Mouse (Mus musculus) heart, embryonic 11.5 days (tissue): ENCODE data around the gene Wnt6. TPM values are rescaled to one million over a fixed set of nuclear protein-coding genes. Genes with fewer than 3 reads are reported as not detected.

Source experiments
- ATAC-seq: fragments of 200-750 bp; cut with Nextera tagmentation; replicated peaks from 2 replicates; pipeline ENCODE4 v1.8.0; 2017; ENCODE audit warnings: moderate library complexity; ENCODE audit not compliant: insufficient number of reproducible peaks, low FRiP score, low TSS enrichment
- H3K27ac ChIP-seq: fragments of 300-500 bp; sonication (generic); 2 replicates; pipeline ENCODE4 v1.5.1; 2014; ENCODE audit warnings: mild to moderate bottlenecking, low read depth, low read length
- H3K27me3 ChIP-seq: fragments of 300-500 bp; sonication (generic); 2 replicates; pipeline ENCODE4 v1.6.1; 2014; ENCODE audit warnings: mild to moderate bottlenecking, low read length, mixed read lengths; ENCODE audit not compliant: control insufficient read depth, insufficient read depth
- H3K36me3 ChIP-seq: fragments of 300-500 bp; sonication (generic); 2 replicates; pipeline ENCODE4 v1.6.1; 2014; ENCODE audit warnings: mild to moderate bottlenecking, low read length, moderate library complexity, mixed read lengths; ENCODE audit not compliant: control insufficient read depth, insufficient read depth
- H3K4me1 ChIP-seq: fragments of 300-500 bp; sonication (generic); 2 replicates; pipeline ENCODE4 v1.6.1; 2014; ENCODE audit warnings: low read length; ENCODE audit not compliant: control insufficient read depth, insufficient read depth
- H3K4me2 ChIP-seq: fragments of 300-500 bp; sonication (generic); 2 replicates; pipeline ENCODE4 v1.6.1; 2014; ENCODE audit warnings: mild to moderate bottlenecking, moderate library complexity
- H3K4me3 ChIP-seq: fragments of 300-500 bp; sonication (generic); 2 replicates; pipeline ENCODE4 v1.5.1; 2014; ENCODE audit warnings: low read depth, low read length
- H3K9ac ChIP-seq: fragments of 300-500 bp; sonication (generic); 2 replicates; pipeline ENCODE4 v1.6.1; 2014; ENCODE audit warnings: mild to moderate bottlenecking, low read depth, low read length, moderate library complexity
- H3K9me3 ChIP-seq: fragments of 300-500 bp; sonication (generic); replicated peaks from 2 replicates; pipeline ENCODE4 v1.6.1; 2016; ENCODE audit warnings: low read length; ENCODE audit not compliant: control insufficient read depth
- WGBS: fragments of 180-500 bp; shearing (Covaris S2); extraction: QIAGEN DNeasy Blood & Tissue Kit; methylation state at CpG from one replicate; pipeline ENCODE4 v1.1.7; 2014; ENCODE audit not compliant: insufficient replicate concordance; 5-methylcytosine and 5-hydroxymethylcytosine counted together
- polyA plus RNA-seq: library from polyadenylated mRNA; unstranded; fragments of >200 nt; fragmentation: Nextera tagmentation; extraction: Ambion mirVana; gene quantifications from 2 replicates; pipeline ENCODE4 v1.2.1, GENCODE M21; 2014

Wnt6 gene
- polyA plus RNA-seq, result 0.46 and 0.68 TPM in 2 replicates

DNA sequence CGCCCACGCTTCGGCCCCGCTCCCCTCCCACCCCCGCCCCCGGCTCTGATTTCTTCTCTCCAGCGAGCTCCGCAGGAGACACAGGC lies at the start of gene Wnt6:
TSS of gene Wnt6 (plus strand) at position 48 of the 86 bp plus-strand sequence.
- H3K27ac ChIP-seq, result no peak within 1 kb of the TSS

DNA sequence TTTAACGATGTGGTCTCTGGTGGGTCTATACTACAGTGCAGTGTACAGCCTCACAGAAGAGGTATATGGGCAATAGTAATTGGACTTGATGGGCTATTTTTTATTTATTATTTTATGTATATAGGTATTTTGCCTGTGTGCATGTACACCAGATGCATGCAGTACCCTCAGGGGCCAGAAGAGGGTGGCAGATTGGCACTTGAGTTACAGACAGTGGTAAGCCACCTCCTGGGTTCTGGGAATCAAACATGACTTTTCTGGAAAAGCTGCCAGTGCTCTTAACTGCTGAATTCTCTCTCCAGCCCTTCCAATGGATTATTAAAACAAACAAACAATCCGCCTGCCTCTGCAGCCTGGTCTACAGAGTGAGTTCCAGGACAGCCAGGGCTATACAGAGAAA lies 47.9 kb upstream of the Wnt6 start:
- H3K9ac ChIP-seq, result no peak overlapping the region
- ATAC-seq, result no peak
- no peaks in the 10 kb centered on the region for H3K36me3 ChIP-seq
- H3K4me2 ChIP-seq, result no peak overlapping the region
- H3K27me3 ChIP-seq, result no peaks in the 10 kb centered on the region
- 70% methylated on average over 2 of the region's 2 CpGs for WGBS
- no peaks in the 10 kb centered on the region for H3K4me1 ChIP-seq
- 0 out of 2 replicates have a peak, but pooled peaks cover 3% of the 10 kb centered on the region for H3K9me3 ChIP-seq
- H3K27ac ChIP-seq, result no peak overlapping the region
- no peak overlapping the region for H3K4me3 ChIP-seq

More for the DNA sequence above, at the start of gene Wnt6:
- Histone ChIP-seq H3K9me3 (no peaks in the 10 kb centered on the region), H3K36me3 (no peaks in the 10 kb centered on the region), H3K4me2 (peak within 1 kb of the TSS; percentile 89), H3K4me3 (peak within 1 kb of the TSS; percentile 55), H3K9ac (peak within 1 kb of the TSS; percentile 39; the same call in 1 of the 2 replicates), H3K4me1 (peaks cover 20% of the 10 kb centered on the region), H3K27me3 (peaks cover 90% of the 10 kb centered on the region)
- no CpG with 5 or more reads among the region's 8 CpGs for WGBS
- ATAC-seq, result no peak

DNA sequence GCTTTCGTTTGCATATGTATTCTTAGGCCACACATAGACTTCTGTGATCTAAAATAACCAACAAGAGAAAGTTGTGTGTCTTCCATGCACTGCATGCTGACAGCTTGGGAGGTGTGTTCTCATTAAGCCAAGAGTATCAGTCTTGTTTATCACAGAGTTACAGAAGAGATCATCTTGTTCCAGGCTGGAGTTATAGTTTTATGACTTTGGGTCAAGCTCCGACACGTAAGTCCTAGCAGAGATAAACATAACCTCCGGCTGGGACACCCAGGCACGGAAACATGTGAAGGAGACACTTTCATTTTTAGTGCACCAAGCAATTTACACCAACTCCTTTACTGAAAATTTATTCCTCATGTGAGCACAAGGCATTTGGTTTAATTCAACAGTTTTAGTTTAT lies 45.6 kb upstream of the Wnt6 start:
- no peaks in the 10 kb centered on the region for H3K36me3 ChIP-seq
- 68% methylated on average over 5 of the region's 5 CpGs for WGBS
- ATAC-seq, result no peak

DNA sequence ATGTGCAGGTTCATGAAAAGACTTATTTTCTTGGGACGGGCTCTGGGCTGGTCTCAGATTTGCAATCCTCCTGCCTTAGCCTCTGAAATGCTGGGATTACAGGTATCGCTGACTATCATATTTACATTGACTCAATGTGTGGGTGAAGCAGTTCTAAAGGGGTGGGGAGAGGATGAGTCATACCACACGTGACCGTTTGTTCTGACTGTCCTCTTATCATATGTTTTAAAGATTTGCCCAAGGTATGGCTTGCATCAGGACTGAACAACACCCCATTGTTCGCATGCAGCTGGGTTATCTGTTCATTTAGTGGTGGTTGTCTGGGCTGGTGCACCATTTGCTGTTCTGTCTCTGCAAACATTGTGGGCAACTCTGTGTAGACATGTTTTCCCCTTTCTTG lies 45.0 kb upstream of the Wnt6 start:
- H3K27me3 ChIP-seq, result no peaks in the 10 kb centered on the region
- no peak overlapping the region for H3K4me2 ChIP-seq
- H3K4me1 ChIP-seq, result no peaks in the 10 kb centered on the region
- no peak overlapping the region for H3K4me3 ChIP-seq
- H3K9me3 ChIP-seq, result 0 out of 2 replicates have a peak, but pooled peaks cover 3% of the 10 kb centered on the region
- no peak overlapping the region for H3K9ac ChIP-seq
- no peaks in the 10 kb centered on the region for H3K36me3 ChIP-seq
- 60% methylated on average over 5 of the region's 5 CpGs for WGBS
- no peak for ATAC-seq
- H3K27ac ChIP-seq, result no peak overlapping the region

More for the DNA sequence above, 45.6 kb upstream of the Wnt6 start:
- no peak overlapping the region for H3K4me3 ChIP-seq
- H3K9ac ChIP-seq, result no peak overlapping the region
- no peaks in the 10 kb centered on the region for H3K4me1 ChIP-seq
- no peak overlapping the region for H3K27ac ChIP-seq
- 0 out of 2 replicates have a peak, but pooled peaks cover 3% of the 10 kb centered on the region for H3K9me3 ChIP-seq
- no peaks in the 10 kb centered on the region for H3K27me3 ChIP-seq
- no peak overlapping the region for H3K4me2 ChIP-seq

DNA sequence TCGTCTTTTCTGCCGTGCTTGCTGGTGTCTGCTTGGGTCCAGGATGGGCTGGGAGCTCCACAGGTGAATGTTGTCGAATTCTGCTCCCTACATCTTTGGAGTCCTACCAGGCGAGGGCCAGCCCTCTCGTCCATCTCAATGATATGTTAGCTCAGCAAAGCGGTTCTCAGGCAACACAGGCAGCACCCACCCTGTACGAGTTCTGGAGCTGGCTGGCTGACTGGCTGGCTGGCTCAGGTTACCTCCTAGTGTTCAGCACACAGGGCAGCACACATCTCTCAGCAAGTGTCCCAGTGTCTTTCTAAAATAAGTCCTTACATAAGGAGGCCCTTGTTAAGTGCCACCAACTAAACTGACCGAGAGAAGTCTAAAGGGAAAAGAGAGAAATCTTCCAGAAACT lies 43.2 kb upstream of the Wnt6 start:
- Histone ChIP-seq H3K4me2 (no peak overlapping the region), H3K27me3 (no peaks in the 10 kb centered on the region), H3K9ac (no peak overlapping the region), H3K4me3 (no peak overlapping the region), H3K36me3 (no peaks in the 10 kb centered on the region), H3K9me3 (0 out of 2 replicates have a peak, but pooled peaks cover 3% of the 10 kb centered on the region), H3K27ac (no peak overlapping the region), H3K4me1 (no peaks in the 10 kb centered on the region)
- WGBS, result 66% methylated on average over 8 of the region's 8 CpGs
- ATAC-seq, result no peak

DNA sequence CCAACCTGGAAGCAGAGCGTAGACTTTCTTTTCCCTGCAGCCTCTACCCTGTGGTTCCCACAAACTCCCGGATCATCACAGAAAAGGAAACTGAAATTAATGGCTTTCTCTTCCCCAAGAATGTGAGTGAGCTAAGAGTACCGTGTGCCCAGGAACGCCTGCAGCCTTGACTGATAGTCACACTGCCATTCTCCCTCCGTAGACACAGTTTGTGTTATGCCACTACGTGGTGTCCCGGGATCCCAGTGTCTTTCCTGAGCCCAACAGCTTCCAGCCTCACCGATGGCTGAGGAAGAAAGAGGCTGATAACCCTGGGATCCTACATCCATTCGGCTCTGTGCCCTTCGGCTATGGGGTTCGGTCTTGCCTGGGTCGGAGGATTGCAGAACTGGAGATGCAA lies 34.7 kb upstream of the Wnt6 start:
- WGBS, result 84% methylated on average over 12 of the region's 12 CpGs

DNA sequence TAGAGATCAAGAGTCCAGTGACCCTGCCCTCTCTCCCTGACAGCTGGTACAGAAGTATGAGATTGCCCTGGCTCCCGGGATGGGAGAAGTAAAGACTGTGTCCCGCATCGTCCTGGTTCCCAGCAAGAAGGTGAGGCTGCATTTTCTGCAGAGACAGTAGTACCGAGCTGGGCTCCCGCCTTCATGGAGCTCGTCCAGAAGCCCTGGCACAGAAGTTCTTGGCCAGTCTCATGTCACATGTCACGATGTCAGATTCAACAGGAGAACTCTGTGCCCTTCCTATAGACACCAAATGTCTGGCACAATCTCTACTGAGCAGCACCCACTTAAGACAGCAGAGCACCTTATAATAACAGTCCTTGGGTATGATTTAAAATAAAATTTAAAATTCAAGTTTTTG lies 34.2 kb upstream of the Wnt6 start:
- Histone ChIP-seq H3K4me1 (no peaks in the 10 kb centered on the region), H3K9ac (no peak overlapping the region), H3K9me3 (no peaks in the 10 kb centered on the region), H3K27ac (no peak overlapping the region), H3K4me2 (no peak overlapping the region), H3K4me3 (no peak overlapping the region), H3K27me3 (no peaks in the 10 kb centered on the region), H3K36me3 (no peaks in the 10 kb centered on the region)
- no peak for ATAC-seq
- 78% methylated on average over 7 of the region's 7 CpGs for WGBS

More for the DNA sequence above, 34.7 kb upstream of the Wnt6 start:
- H3K4me2 ChIP-seq, result no peak overlapping the region
- no peak overlapping the region for H3K4me3 ChIP-seq
- no peaks in the 10 kb centered on the region for H3K4me1 ChIP-seq
- no peaks in the 10 kb centered on the region for H3K36me3 ChIP-seq
- no peak overlapping the region for H3K9ac ChIP-seq
- ATAC-seq, result no peak
- no peaks in the 10 kb centered on the region for H3K27me3 ChIP-seq
- no peak overlapping the region for H3K27ac ChIP-seq
- no peaks in the 10 kb centered on the region for H3K9me3 ChIP-seq

DNA sequence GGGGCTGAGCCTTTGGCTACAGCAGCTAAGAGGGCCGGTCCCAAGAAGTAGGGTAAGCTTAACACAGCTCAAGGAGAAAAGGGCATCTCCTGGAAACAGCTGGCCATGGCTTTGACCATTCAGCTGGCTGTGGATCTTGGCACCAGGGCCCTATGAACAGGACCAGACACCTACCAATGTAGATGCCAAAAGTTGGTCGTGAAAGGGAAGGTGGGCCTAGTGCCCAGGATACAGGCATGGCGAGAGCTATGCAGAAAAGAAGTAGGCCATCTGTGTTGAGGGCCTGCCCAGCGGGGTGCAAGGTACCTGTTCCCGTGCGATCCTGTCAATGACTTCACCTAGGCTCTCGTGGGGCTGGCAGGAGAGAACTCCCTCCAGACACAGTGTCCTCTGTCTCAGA lies 30.8 kb upstream of the Wnt6 start:
- H3K4me2 ChIP-seq, result no peak overlapping the region
- no peaks in the 10 kb centered on the region for H3K9me3 ChIP-seq
- no peak overlapping the region for H3K27ac ChIP-seq
- no peaks in the 10 kb centered on the region for H3K36me3 ChIP-seq
- no peak for ATAC-seq
- no peaks in the 10 kb centered on the region for H3K4me1 ChIP-seq
- H3K4me3 ChIP-seq, result no peak overlapping the region
- no peak overlapping the region for H3K9ac ChIP-seq
- H3K27me3 ChIP-seq, result no peaks in the 10 kb centered on the region
- 80% methylated on average over 7 of the region's 7 CpGs for WGBS

DNA sequence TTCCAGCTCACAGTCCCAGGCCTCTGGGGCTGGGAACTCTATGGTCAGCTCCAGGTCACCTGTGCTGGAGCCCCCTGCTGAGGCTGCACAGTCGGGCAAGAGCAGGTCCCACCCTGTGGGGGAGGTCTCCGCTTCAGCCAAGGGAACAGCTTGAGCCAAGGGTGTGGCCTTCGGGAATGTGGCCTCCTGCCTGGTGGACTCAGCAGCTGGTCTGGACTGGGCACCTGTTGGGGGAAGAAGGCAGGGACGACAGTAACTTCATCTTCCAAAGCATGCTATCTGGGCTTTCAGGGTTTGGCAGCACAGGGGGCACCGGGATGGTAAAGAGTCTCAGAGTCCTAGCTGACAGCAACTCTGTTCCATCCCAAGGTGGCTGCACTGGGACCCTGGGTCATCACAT lies 24.4 kb upstream of the Wnt6 start:
- H3K27me3 ChIP-seq, result peaks cover 11% of the 10 kb centered on the region
- no peak for ATAC-seq
- peaks cover 14% of the 10 kb centered on the region for H3K4me1 ChIP-seq
- no peaks in the 10 kb centered on the region for H3K36me3 ChIP-seq
- no peak overlapping the region for H3K9ac ChIP-seq
- H3K27ac ChIP-seq, result no peak overlapping the region
- WGBS, result 48% methylated on average over 5 of the region's 5 CpGs
- no peaks in the 10 kb centered on the region for H3K9me3 ChIP-seq
- H3K4me2 ChIP-seq, result no peak overlapping the region
- H3K4me3 ChIP-seq, result no peak overlapping the region
